In the genomic region with DNA sequence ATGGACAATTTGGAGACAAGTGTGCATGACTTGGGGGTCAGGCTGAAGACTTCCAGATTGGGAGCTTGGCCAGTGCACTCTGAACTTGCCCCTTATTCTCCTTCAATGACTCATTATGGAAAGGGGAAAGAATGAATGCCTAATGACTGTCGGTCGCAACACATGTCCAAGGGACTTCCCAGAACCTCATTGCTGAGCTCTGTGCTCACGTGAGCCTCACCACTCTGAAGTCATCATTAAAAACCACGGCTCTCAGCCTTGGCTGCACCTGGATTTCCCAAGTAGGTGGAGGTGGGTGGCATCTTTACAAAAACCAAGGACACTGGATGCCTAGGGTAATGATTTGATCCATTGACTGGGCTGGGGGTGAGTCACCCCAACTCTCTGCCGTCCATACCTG, we compare ENCODE assay signal across 15 mouse cellular contexts. TPM values are rescaled to one million over a fixed set of nuclear protein-coding genes. Genes with fewer than 3 reads are reported as not detected.
DNase-seq lines count a peak whose midpoint lies in the region; ATAC-seq and TF ChIP-seq lines count a peak whose summit lies in the region.
"Had no signal": no experiment of that assay in that cellular context is flagged by ENCODE, and none has a peak within 500 bp of the region (broad histone marks: within the 10 kb centered on the region; RNA-seq: fewer than 3 reads in every experiment).

No protein-coding gene starts in this region.

- no peak overlapping the region for H3K9ac ChIP-seq in forebrain, embryonic 11.5 days (ENCODE audit: low read length)
- H3K9ac ChIP-seq in forebrain, embryonic 16.5 days (replicated peaks; ENCODE audit: low read depth, low read length), result no peak overlapping the region
- no peak overlapping the region for H3K9ac ChIP-seq in lung, postnatal 0 days (replicated peaks; ENCODE audit: low read depth)
- H3K9ac ChIP-seq in liver, embryonic 12.5 days, result no peak overlapping the region
- H3K9ac ChIP-seq: embryonic facial prominence, embryonic 13.5 days; limb, embryonic 13.5 days had no signal

- no peaks in the 10 kb centered on the region for H3K36me3 ChIP-seq in forebrain, embryonic 11.5 days (ENCODE audit: control insufficient read depth, insufficient read depth, low read length)
- H3K36me3 ChIP-seq in forebrain, embryonic 16.5 days (ENCODE audit: control insufficient read depth, insufficient read depth), result no peaks in the 10 kb centered on the region
- no peaks in the 10 kb centered on the region for H3K36me3 ChIP-seq in lung, postnatal 0 days (ENCODE audit: insufficient read depth, low read length)
- H3K36me3 ChIP-seq in liver, embryonic 12.5 days, result peaks cover 6% of the 10 kb centered on the region; the same call in 1 of the 2 replicates
- H3K36me3 ChIP-seq: embryonic facial prominence, embryonic 13.5 days; limb, embryonic 13.5 days had no signal

- no peak overlapping the region for H3K4me2 ChIP-seq in forebrain, embryonic 11.5 days (ENCODE audit: low read depth, low read length, severe bottlenecking)
- H3K4me2 ChIP-seq in forebrain, embryonic 16.5 days (ENCODE audit: low read length), result no peak overlapping the region
- no peak overlapping the region for H3K4me2 ChIP-seq in lung, postnatal 0 days (replicated peaks; ENCODE audit: low read depth, low read length)
- peak overlapping the region; percentile 71; the same call in 1 of the 2 replicates for H3K4me2 ChIP-seq in liver, embryonic 12.5 days
- H3K4me2 ChIP-seq: embryonic facial prominence, embryonic 13.5 days; limb, embryonic 13.5 days had no signal

- 94% methylated on average over 5 of the region's 5 CpGs for WGBS in forebrain, embryonic 11.5 days
- WGBS in forebrain, embryonic 16.5 days, result 91% methylated on average over 5 of the region's 5 CpGs
- 70% methylated on average over 5 of the region's 5 CpGs for WGBS in lung, postnatal 0 days
- 86% methylated on average over 5 of the region's 5 CpGs for WGBS in liver, embryonic 12.5 days (ENCODE audit: insufficient replicate concordance)

- H3K4me1 ChIP-seq in forebrain, embryonic 11.5 days (replicated peaks; ENCODE audit: control insufficient read depth, insufficient read depth, low read length), result no peaks in the 10 kb centered on the region
- H3K4me1 ChIP-seq in forebrain, embryonic 16.5 days (replicated peaks; ENCODE audit: control insufficient read depth, insufficient read depth, low read length), result no peaks in the 10 kb centered on the region
- H3K4me1 ChIP-seq in lung, postnatal 0 days (ENCODE audit: insufficient read depth, low read depth, low read length), result peaks cover 25% of the 10 kb centered on the region
- H3K4me1 ChIP-seq in liver, embryonic 12.5 days, result peaks cover 70% of the 10 kb centered on the region

- DNase-seq in forebrain, embryonic 11.5 days (ENCODE audit: low spot score), result peak; percentile 41
- DNase-seq in lung, postnatal 0 days (ENCODE audit: low spot score), result no peak
- no peak for DNase-seq in lung, postnatal 4 days
- no peak for DNase-seq in thymus, postnatal 14 days
- no peak for DNase-seq in heart, adult 18-20 months
- DNase-seq: adrenal gland, adult 2 months; cerebellum, postnatal 14 days; gastrocnemius, postnatal 36 days; kidney, postnatal 25 days; right cerebral cortex, postnatal 25 days had no signal

- no peaks in the 10 kb centered on the region for H3K9me3 ChIP-seq in forebrain, embryonic 11.5 days (ENCODE audit: control insufficient read depth, low read length)
- H3K9me3 ChIP-seq in forebrain, embryonic 16.5 days (ENCODE audit: control insufficient read depth, low read length), result no peaks in the 10 kb centered on the region
- no peaks in the 10 kb centered on the region for H3K9me3 ChIP-seq in lung, postnatal 0 days (ENCODE audit: low read length)
- peaks cover 5% of the 10 kb centered on the region; the same call in 1 of the 2 replicates for H3K9me3 ChIP-seq in liver, embryonic 12.5 days (replicated peaks)
- H3K9me3 ChIP-seq: embryonic facial prominence, embryonic 13.5 days; limb, embryonic 13.5 days had no signal

- ATAC-seq in forebrain, embryonic 11.5 days (replicated peaks; ENCODE audit: low FRiP score), result no peak
- no peak for ATAC-seq in forebrain, embryonic 16.5 days
- no peak for ATAC-seq in lung, postnatal 0 days
- ATAC-seq in liver, embryonic 12.5 days, result no peak
- ATAC-seq in monocyte, adult 5-6 weeks (replicated peaks; ENCODE audit: insufficient number of reproducible peaks, low FRiP score, low TSS enrichment, poor library complexity, severe bottlenecking), result no peak

- no peak overlapping the region for H3K4me3 ChIP-seq in forebrain, embryonic 11.5 days (ENCODE audit: low read depth, low read length)
- no peak overlapping the region for H3K4me3 ChIP-seq in forebrain, embryonic 16.5 days (replicated peaks; ENCODE audit: low read length)
- no peak overlapping the region for H3K4me3 ChIP-seq in lung, postnatal 0 days (ENCODE audit: low read depth, low read length)
- H3K4me3 ChIP-seq in liver, embryonic 12.5 days, result no peak overlapping the region
- H3K4me3 ChIP-seq: embryonic facial prominence, embryonic 13.5 days; limb, embryonic 13.5 days had no signal

- no peak for TF ChIP-seq CTCF in lung, postnatal 0 days (IDR thresholded peaks at IDR 0.05)

- no peak overlapping the region for H3K27ac ChIP-seq in forebrain, embryonic 11.5 days (ENCODE audit: low read depth, low read length)
- H3K27ac ChIP-seq in forebrain, embryonic 16.5 days (ENCODE audit: low read length), result no peak overlapping the region
- peak overlapping the region; percentile 85 for H3K27ac ChIP-seq in lung, postnatal 0 days (ENCODE audit: low read length)
- peak overlapping the region; percentile 74 for H3K27ac ChIP-seq in liver, embryonic 12.5 days

- H3K27me3 ChIP-seq in forebrain, embryonic 11.5 days (ENCODE audit: control insufficient read depth, insufficient read depth, low read length), result no peaks in the 10 kb centered on the region
- H3K27me3 ChIP-seq in forebrain, embryonic 16.5 days (replicated peaks; ENCODE audit: control insufficient read depth, insufficient read depth, low read length), result 0 out of 2 replicates have a peak, but pooled peaks cover 2% of the 10 kb centered on the region
- H3K27me3 ChIP-seq in lung, postnatal 0 days (replicated peaks; ENCODE audit: insufficient read depth, low read length), result no peaks in the 10 kb centered on the region
- no peaks in the 10 kb centered on the region; the same call in 1 of the 2 replicates for H3K27me3 ChIP-seq in liver, embryonic 12.5 days (replicated peaks)
- H3K27me3 ChIP-seq: embryonic facial prominence, embryonic 13.5 days; limb, embryonic 13.5 days had no signal

- no peak for TF ChIP-seq EP300 in lung, postnatal 0 days (IDR thresholded peaks at IDR 0.05)

RNA-seq across cellular contexts. Expression of a gene that starts 14.8 kb away (rescaled TPM):
- polyA plus RNA-seq in forebrain, embryonic 11.5 days (2014; fragmentation: Nextera tagmentation; extraction: Ambion mirVana), result 9.1 and 11.1 TPM in 2 replicates
- polyA plus RNA-seq in forebrain, embryonic 16.5 days (2015; fragmentation: Nextera tagmentation; extraction: Ambion mirVana), result 9.0 and 9.6 TPM in 2 replicates
- 13.8 and 15.4 TPM in 2 replicates for polyA plus RNA-seq in lung, postnatal 0 days (2015; fragmentation: Nextera tagmentation; extraction: Ambion mirVana)
- polyA plus RNA-seq in liver, embryonic 12.5 days (2016; fragmentation: Nextera tagmentation; extraction: Ambion mirVana), result 8.9 and 9.4 TPM in 2 replicates
- 24.2 to 38.2 TPM (median 33.3 TPM) in 3 replicates for total RNA-seq in monocyte, adult 5-6 weeks (2017)
- total RNA-seq in heart, adult 18-20 months (2021), result 10 to 100 TPM; 23.2 to 24.4 TPM

RNA-seq across cellular contexts. Expression of a gene that starts 44.2 kb away (rescaled TPM):
- polyA plus RNA-seq in forebrain, embryonic 11.5 days (2014; fragmentation: Nextera tagmentation; extraction: Ambion mirVana), result 624 and 676 TPM in 2 replicates
- 253 and 289 TPM in 2 replicates for polyA plus RNA-seq in forebrain, embryonic 16.5 days (2015; fragmentation: Nextera tagmentation; extraction: Ambion mirVana)
- polyA plus RNA-seq in lung, postnatal 0 days (2015; fragmentation: Nextera tagmentation; extraction: Ambion mirVana), result 572 and 579 TPM in 2 replicates
- polyA plus RNA-seq in liver, embryonic 12.5 days (2016; fragmentation: Nextera tagmentation; extraction: Ambion mirVana), result 702 and 744 TPM in 2 replicates
- 70.0 to 115 TPM (median 89.9 TPM) in 3 replicates for total RNA-seq in monocyte, adult 5-6 weeks (2017)
- total RNA-seq in heart, adult 18-20 months (2021), result 100 to 1,000 TPM; 151 to 172 TPM

RNA-seq across cellular contexts. Expression of a gene that starts 59.2 kb away (rescaled TPM):
- polyA plus RNA-seq in forebrain, embryonic 11.5 days (2014; fragmentation: Nextera tagmentation; extraction: Ambion mirVana), result 320 TPM in 2 replicates
- 120 and 127 TPM in 2 replicates for polyA plus RNA-seq in forebrain, embryonic 16.5 days (2015; fragmentation: Nextera tagmentation; extraction: Ambion mirVana)
- polyA plus RNA-seq in lung, postnatal 0 days (2015; fragmentation: Nextera tagmentation; extraction: Ambion mirVana), result 695 and 781 TPM in 2 replicates
- 214 and 225 TPM in 2 replicates for polyA plus RNA-seq in liver, embryonic 12.5 days (2016; fragmentation: Nextera tagmentation; extraction: Ambion mirVana)
- total RNA-seq in monocyte, adult 5-6 weeks (2017), result 29.4 to 78.0 TPM (median 49.1 TPM) in 3 replicates
- over 10,000 TPM in 1 of 2 experiments, 1,000 to 10,000 TPM in 1; 9,705 to 11,464 TPM for total RNA-seq in heart, adult 18-20 months (2021)

Comparison
In these comparisons a context has a peak if more than half of its experiments do, and no peak if none do; other contexts are left out.
1. H3K27ac ChIP-seq: peak in lung, postnatal 0 days (single experiment) and liver, embryonic 12.5 days (single experiment); none in forebrain, embryonic 11.5 days (single experiment) and forebrain, embryonic 16.5 days (single experiment).